Mouse (Mus musculus): ENCODE measurements around the gene Nom1. TPM values are rescaled to one million over a fixed set of nuclear protein-coding genes. Genes with fewer than 3 reads are reported as not detected.

The Nom1 gene
- total RNA-seq, 2 experiments from 2014 or later = 16.7 to 22.0 TPM

Other genes with a start within 250 kb of the Nom1 start
- gene Rnf32, start 238.7 kb upstream of the Nom1 start, total RNA-seq (2015) = not detected in 2 replicates
- not detected in 2 replicates for gene Rnf32, start 238.7 kb upstream of the Nom1 start, total RNA-seq (2017)
- gene Lmbr1, start 56.3 kb upstream of the Nom1 start, total RNA-seq (2015) = 2.2 TPM in 2 replicates
- 4.4 and 5.1 TPM in 2 replicates for gene Lmbr1, start 56.3 kb upstream of the Nom1 start, total RNA-seq (2017)
- gene Mnx1, start 43.8 kb downstream of the Nom1 start, total RNA-seq (2015) = not detected in 2 replicates
- gene Mnx1, start 43.8 kb downstream of the Nom1 start, total RNA-seq (2017) = not detected in 2 replicates
- 26.3 and 28.3 TPM in 2 replicates for gene Ube3c, start 134.6 kb downstream of the Nom1 start, total RNA-seq (2015)
- gene Ube3c, start 134.6 kb downstream of the Nom1 start, total RNA-seq (2017) = 27.2 and 33.3 TPM in 2 replicates

Data from megakaryocyte progenitor cell, adult 5-6 weeks (primary cell).